Mouse (Mus musculus): Measurements from ENCODE around the gene Gm7030. TPM values are rescaled to one million over a fixed set of nuclear protein-coding genes. Genes with fewer than 3 reads are reported as not detected.
A peak's percentile ranks its signal among the peaks of the same experiment; 100 is the strongest.
"Not testable (repeated sequence)": the region's sequence is repeated elsewhere in the genome, so short reads cannot be mapped to it uniquely, and the experiment has no call there.

Gm7030 gene
- polyA plus RNA-seq, 1 experiment from 2014 or later: not detected

DNA sequence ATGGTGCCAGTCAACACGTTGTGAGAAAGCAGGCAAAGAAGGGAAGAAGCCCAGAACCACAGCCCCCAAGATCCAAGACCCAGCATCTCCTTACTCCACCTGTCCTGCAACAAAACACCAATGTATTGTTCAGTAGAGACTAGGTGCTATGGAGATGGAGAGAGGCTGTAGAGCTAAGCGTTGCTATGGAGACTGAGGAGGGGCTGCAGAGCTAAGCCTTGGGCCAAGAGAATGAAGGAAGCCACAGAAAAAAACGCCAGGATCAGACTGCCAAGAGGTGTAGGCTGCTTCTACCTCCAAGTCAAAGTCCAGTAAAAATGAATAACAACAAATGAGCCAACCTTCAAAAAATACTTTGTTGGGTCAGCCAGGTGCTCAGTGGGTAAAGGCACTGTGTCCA, 12.7 kb downstream of the Gm7030 start:
- H3K4me1 ChIP-seq (ENCODE audit: control insufficient read depth, insufficient read depth, low read length); H3K9ac ChIP-seq (replicated peaks; ENCODE audit: low read depth, low read length); H3K4me2 ChIP-seq (ENCODE audit: low read depth, low read length); H3K9me3 ChIP-seq (ENCODE audit: control insufficient read depth, low read length); H3K27ac ChIP-seq (ENCODE audit: low read depth, low read length); ATAC-seq (ENCODE audit: low read depth); H3K36me3 ChIP-seq (ENCODE audit: control insufficient read depth, insufficient read depth, low read length); H3K4me3 ChIP-seq (ENCODE audit: low read depth, low read length); H3K27me3 ChIP-seq (ENCODE audit: control insufficient read depth, insufficient read depth, low read length): not testable (repeated sequence)
- WGBS: 28% methylated on average over 3 of the region's 3 CpGs

DNA sequence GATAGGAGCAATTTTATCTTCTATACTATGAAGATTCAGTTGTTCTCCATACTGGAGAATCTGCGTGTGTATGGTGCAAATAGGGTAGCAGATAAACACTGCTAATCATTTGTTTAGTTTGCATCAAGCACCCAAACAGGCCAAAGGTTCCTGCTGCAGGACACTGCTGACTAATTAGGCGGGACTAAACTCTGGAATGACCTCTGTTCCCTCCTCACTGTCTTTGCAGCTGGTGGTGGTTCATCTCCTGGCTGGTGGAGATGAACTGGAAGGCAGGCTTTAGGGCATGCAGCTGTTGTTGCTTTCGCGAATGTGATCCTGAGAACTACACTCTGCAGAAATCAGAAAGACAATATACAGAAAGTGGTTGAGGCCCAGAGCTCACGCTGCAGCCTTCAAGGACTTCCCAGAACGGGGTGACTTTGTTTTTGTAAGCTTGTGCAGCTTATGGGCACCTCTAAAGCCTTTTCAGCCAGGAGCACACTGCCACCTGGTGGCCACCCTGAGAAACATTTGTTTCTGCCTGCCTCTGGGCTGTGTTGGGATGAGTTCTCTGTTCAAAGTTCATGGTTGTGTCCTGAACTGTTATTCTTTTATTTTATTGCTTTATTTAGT, 15.1 kb downstream of the Gm7030 start:
- ATAC-seq (ENCODE audit: low read depth): 0 out of 2 replicates have a peak, but pooled peaks have one; percentile 55
- not testable (repeated sequence) for H3K4me2 ChIP-seq (ENCODE audit: low read depth, low read length); H3K9ac ChIP-seq (replicated peaks; ENCODE audit: low read depth, low read length); H3K9me3 ChIP-seq (ENCODE audit: control insufficient read depth, low read length); H3K4me1 ChIP-seq (ENCODE audit: control insufficient read depth, insufficient read depth, low read length); H3K27ac ChIP-seq (ENCODE audit: low read depth, low read length); H3K36me3 ChIP-seq (ENCODE audit: control insufficient read depth, insufficient read depth, low read length); H3K4me3 ChIP-seq (ENCODE audit: low read depth, low read length); H3K27me3 ChIP-seq (ENCODE audit: control insufficient read depth, insufficient read depth, low read length)
- 19% methylated on average over 6 of the region's 6 CpGs for WGBS

DNA sequence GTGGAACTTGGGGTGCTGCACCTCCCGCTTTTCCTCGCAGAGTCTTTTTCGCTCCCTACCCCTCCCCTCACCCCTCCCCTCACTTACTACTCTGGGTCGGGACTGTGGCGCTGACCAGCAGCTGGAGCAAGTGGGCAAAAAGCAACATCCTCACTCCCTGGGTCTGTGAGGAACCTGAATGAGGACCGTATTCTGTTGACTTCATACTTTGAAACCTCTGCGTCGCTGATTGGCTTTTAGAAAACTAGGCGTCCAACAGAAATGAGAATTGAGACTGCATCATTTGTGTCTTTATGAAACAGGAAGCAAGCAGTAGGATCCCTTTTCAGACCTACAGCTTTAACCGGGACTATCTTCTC, 17.7 kb downstream of the Gm7030 start:
- H3K4me1 ChIP-seq (ENCODE audit: control insufficient read depth, insufficient read depth, low read length); H3K27me3 ChIP-seq (ENCODE audit: control insufficient read depth, insufficient read depth, low read length); H3K9me3 ChIP-seq (ENCODE audit: control insufficient read depth, low read length); H3K27ac ChIP-seq (ENCODE audit: low read depth, low read length); H3K36me3 ChIP-seq (ENCODE audit: control insufficient read depth, insufficient read depth, low read length): not testable (repeated sequence)
- H3K9ac ChIP-seq (replicated peaks; ENCODE audit: low read depth, low read length): 0 out of 2 replicates have a peak overlapping the region, but pooled peaks have one; percentile 28
- peak overlapping the region; percentile 63 for H3K4me2 ChIP-seq (ENCODE audit: low read depth, low read length)
- H3K4me3 ChIP-seq (ENCODE audit: low read depth, low read length): peak overlapping the region; percentile 30
- WGBS: 2% methylated on average over 10 of the region's 10 CpGs
- ATAC-seq (ENCODE audit: low read depth): peak; percentile 54

DNA sequence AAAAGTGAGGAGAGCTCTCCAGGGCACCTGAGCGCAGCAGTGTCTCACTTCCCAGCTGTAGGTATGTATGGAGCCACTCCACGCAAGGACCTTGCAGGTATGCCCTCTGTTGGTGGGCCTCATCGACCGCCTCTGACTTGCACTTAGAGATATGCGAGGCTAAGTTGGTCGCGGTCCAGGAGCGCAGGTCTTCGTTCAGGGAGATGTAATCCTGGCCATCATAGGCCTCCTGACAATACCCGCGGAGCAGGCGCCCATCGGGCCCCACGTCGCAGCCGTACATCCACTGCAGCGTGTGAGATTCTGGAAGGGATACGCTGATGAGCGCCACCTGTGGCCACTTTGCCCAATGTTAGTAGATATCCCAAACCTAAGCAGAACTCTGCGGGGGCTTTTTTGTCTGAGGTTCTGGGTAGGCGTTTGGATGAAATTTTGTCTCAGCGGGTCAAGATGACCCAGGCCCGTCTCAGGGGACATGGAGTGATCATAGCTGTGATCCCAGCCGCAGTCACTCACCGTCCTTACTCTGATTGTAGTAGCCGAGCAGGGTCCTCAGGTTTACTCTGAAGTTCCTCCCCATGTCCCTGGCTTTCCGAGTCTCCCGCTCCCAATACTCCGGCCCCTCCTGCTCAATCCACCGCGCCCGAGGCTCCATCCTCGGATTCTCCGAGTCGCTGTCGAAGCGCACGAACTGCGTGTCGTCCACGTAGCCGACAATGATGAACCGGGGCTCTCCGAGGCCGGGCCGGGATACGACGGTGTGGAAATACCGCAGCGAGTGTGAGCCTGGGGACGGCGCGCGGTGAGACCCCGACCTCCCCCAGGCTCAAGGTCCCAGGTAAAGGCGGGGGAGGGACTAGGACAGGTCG, 18.4 kb downstream of the Gm7030 start:
- H3K9me3 ChIP-seq (ENCODE audit: control insufficient read depth, low read length); H3K27ac ChIP-seq (ENCODE audit: low read depth, low read length); H3K36me3 ChIP-seq (ENCODE audit: control insufficient read depth, insufficient read depth, low read length); H3K4me1 ChIP-seq (ENCODE audit: control insufficient read depth, insufficient read depth, low read length); H3K27me3 ChIP-seq (ENCODE audit: control insufficient read depth, insufficient read depth, low read length): not testable (repeated sequence)
- 1% methylated on average over 57 of the region's 57 CpGs for WGBS
- H3K9ac ChIP-seq (replicated peaks; ENCODE audit: low read depth, low read length): 0 out of 2 replicates have a peak overlapping the region, but pooled peaks have one; percentile 28
- peak overlapping the region; percentile 63 for H3K4me2 ChIP-seq (ENCODE audit: low read depth, low read length)
- peak; percentile 80 for ATAC-seq (ENCODE audit: low read depth)
- H3K4me3 ChIP-seq (ENCODE audit: low read depth, low read length): peak overlapping the region; percentile 30

DNA sequence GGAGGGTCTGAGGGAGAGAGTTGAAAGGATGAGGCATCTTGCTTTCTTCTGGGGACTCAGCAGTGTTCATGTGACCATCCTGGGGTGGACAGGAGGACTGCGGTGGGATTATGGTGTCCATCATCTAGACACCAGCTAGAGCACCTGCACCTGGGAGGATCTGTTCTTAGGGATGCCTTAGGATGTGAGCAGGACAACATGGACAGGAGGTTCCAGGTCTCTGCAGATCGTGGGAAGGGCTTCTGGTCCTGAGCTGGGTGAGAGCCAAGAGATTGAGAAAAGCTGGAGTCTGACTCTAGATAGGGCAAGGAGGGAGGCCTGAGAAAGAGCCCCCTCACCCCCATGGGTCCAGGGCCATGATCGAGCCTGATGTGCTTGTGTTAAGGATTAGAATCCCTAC, 19.1 kb downstream of the Gm7030 start:
- H3K9ac ChIP-seq (replicated peaks; ENCODE audit: low read depth, low read length); H3K36me3 ChIP-seq (ENCODE audit: control insufficient read depth, insufficient read depth, low read length); H3K27ac ChIP-seq (ENCODE audit: low read depth, low read length); H3K4me1 ChIP-seq (ENCODE audit: control insufficient read depth, insufficient read depth, low read length); H3K27me3 ChIP-seq (ENCODE audit: control insufficient read depth, insufficient read depth, low read length); H3K4me2 ChIP-seq (ENCODE audit: low read depth, low read length); H3K4me3 ChIP-seq (ENCODE audit: low read depth, low read length); ATAC-seq (ENCODE audit: low read depth); H3K9me3 ChIP-seq (ENCODE audit: control insufficient read depth, low read length): not testable (repeated sequence)
- WGBS: 62% methylated on average over 3 of the region's 3 CpGs

DNA sequence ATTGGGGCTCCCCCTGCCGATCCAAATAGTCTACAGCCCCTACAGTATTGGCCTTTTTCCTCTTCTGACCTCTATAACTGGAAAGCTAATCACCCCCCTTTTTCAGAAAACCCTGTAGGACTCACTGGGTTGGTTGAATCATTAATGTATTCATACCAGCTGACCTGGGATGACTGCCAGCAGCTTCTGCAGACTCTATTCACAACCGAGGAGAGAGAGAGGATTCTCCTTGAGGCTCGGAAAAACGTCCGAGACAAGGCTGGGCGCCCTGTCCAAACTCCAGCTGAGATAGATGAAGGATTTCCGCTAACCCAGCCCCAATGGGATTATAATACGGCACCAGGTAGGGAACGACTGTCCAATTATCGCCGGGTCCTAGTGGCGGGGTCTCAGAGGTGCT, 27.1 kb downstream of the Gm7030 start:
- ATAC-seq (ENCODE audit: low read depth); H3K27me3 ChIP-seq (ENCODE audit: control insufficient read depth, insufficient read depth, low read length); H3K4me3 ChIP-seq (ENCODE audit: low read depth, low read length); H3K4me1 ChIP-seq (ENCODE audit: control insufficient read depth, insufficient read depth, low read length); H3K4me2 ChIP-seq (ENCODE audit: low read depth, low read length); H3K9ac ChIP-seq (replicated peaks; ENCODE audit: low read depth, low read length); H3K36me3 ChIP-seq (ENCODE audit: control insufficient read depth, insufficient read depth, low read length); H3K9me3 ChIP-seq (ENCODE audit: control insufficient read depth, low read length); H3K27ac ChIP-seq (ENCODE audit: low read depth, low read length): not testable (repeated sequence)
- WGBS: 76% methylated on average over 11 of the region's 12 CpGs

DNA sequence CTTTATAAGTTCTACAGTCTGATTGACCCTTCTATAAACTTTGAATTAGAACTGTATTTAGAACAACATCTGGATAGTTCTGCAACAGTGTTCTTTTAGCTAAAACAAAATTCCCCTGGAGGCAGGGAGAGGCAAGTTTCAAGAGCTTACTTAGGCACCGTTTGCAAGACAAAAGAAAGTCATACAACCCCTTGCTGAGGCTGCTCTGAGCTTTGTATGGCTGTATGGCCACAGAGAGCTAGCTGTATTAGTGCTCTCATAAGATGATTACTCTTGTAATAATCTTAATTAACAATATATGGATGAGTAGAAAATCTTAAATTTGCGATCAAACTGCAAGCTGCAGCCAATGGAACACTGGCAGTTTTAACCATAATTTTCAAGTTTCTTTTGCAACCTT, 29.6 kb downstream of the Gm7030 start:
- not testable (repeated sequence) for H3K4me3 ChIP-seq (ENCODE audit: low read depth, low read length); H3K9ac ChIP-seq (replicated peaks; ENCODE audit: low read depth, low read length); H3K4me1 ChIP-seq (ENCODE audit: control insufficient read depth, insufficient read depth, low read length); H3K36me3 ChIP-seq (ENCODE audit: control insufficient read depth, insufficient read depth, low read length); ATAC-seq (ENCODE audit: low read depth); H3K4me2 ChIP-seq (ENCODE audit: low read depth, low read length); H3K27ac ChIP-seq (ENCODE audit: low read depth, low read length); H3K9me3 ChIP-seq (ENCODE audit: control insufficient read depth, low read length); H3K27me3 ChIP-seq (ENCODE audit: control insufficient read depth, insufficient read depth, low read length)
- WGBS: 47% methylated on average over 2 of the region's 2 CpGs

DNA sequence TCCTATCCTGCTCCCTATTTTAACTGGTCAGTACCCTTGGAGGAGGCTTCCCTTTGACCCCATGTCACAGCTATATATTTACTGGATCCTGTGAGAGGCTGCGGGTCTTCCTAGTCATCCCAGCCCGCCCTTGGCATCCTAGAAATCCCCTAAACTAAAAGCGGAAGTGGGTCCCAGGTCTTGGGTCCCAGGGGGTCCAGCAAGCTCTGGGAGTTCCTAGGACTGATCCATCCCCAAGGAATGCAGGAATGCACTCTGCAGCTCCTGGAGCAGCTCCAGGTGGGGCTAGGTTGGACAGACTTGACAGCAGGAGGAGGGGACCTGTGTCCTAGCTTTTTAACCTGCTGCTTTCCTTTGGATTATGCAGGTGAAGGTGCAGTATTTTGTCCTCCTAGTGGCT, 35.3 kb downstream of the Gm7030 start:
- Histone ChIP-seq H3K9ac (replicated peaks; ENCODE audit: low read depth, low read length) (no peak overlapping the region), H3K9me3 (ENCODE audit: control insufficient read depth, low read length) (no peaks in the 10 kb centered on the region), H3K4me2 (ENCODE audit: low read depth, low read length) (no peak overlapping the region), H3K27ac (ENCODE audit: low read depth, low read length) (no peak overlapping the region), H3K4me3 (ENCODE audit: low read depth, low read length) (no peak overlapping the region), H3K4me1 (ENCODE audit: control insufficient read depth, insufficient read depth, low read length) (no peaks in the 10 kb centered on the region), H3K27me3 (ENCODE audit: control insufficient read depth, insufficient read depth, low read length) (no peaks in the 10 kb centered on the region), H3K36me3 (ENCODE audit: control insufficient read depth, insufficient read depth, low read length) (no peaks in the 10 kb centered on the region)
- ATAC-seq (ENCODE audit: low read depth): no peak
- WGBS: 32% methylated on average over 3 of the region's 3 CpGs

DNA sequence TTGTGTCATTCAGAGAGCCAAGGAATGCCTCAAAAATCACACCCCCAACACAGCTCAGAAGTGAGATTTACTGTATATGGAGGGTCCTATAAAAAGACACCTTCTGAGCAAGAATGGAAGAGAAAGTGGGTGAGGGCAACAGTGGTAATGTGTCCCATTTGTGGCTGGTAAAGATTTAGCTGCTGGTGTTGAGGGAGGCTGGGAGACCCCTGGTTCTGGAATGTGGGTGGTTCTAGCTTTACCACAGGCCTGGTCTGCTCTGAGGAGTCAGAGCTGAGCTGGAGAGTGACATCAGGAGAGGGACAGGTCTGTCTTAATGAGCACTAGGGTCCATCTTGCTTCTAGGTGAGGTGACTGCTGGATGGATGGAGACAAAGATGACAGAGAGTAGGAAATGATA, 36.7 kb downstream of the Gm7030 start:
- H3K4me2 ChIP-seq (ENCODE audit: low read depth, low read length); H3K27me3 ChIP-seq (ENCODE audit: control insufficient read depth, insufficient read depth, low read length); H3K27ac ChIP-seq (ENCODE audit: low read depth, low read length); H3K9me3 ChIP-seq (ENCODE audit: control insufficient read depth, low read length); ATAC-seq (ENCODE audit: low read depth); H3K4me1 ChIP-seq (ENCODE audit: control insufficient read depth, insufficient read depth, low read length); H3K4me3 ChIP-seq (ENCODE audit: low read depth, low read length); H3K9ac ChIP-seq (replicated peaks; ENCODE audit: low read depth, low read length); H3K36me3 ChIP-seq (ENCODE audit: control insufficient read depth, insufficient read depth, low read length): not testable (repeated sequence)

All from neural tube, embryonic 14.5 days (tissue).